Mouse (Mus musculus) urinary bladder, adult 2 months (tissue): ENCODE results near the gene Dvl2. TPM values are rescaled to one million over a fixed set of nuclear protein-coding genes. Genes with fewer than 3 reads are reported as not detected.

Experiments
- DNase-seq: peaks from one replicate; pipeline ENCODE4 v3.0.0; 2022; ENCODE audit warnings: low spot score
- polyA plus RNA-seq: library from polyadenylated mRNA; depleted of rRNA; stranded (reverse); fragments of >200 nt; gene quantifications from 2 replicates; pipeline ENCODE4 v1.2.3, GENCODE M21; 2012

The Dvl2 gene
- polyA plus RNA-seq, 1 experiment, result 11.9 TPM

- no peak for DNase-seq
Measured at GRCm38 (mm10) chr11:69981141-69981762, 19.1 kb upstream of the Dvl2 start, which contains the start of gene Ctdnep1. Ctdnep1 (plus strand) TSS chr11:69981156.

- DNase-seq, result no peak
Measured at GRCm38 (mm10) chr11:69982225-69982624, 18.2 kb upstream of the Dvl2 start, which contains the start of gene Elp5. Elp5 (minus strand) TSS chr11:69982517.

- DNase-seq, result no peak
Measured at GRCm38 (mm10) chr11:69982877-69983276, 17.5 kb upstream of the Dvl2 start.

GRCm38 (mm10) chr11:69983377-69983776 is 17.0 kb upstream of the Dvl2 start:
- no peak for DNase-seq

- no peak for DNase-seq
Measured at GRCm38 (mm10) chr11:69984431-69984830, 16.0 kb upstream of the Dvl2 start.

- no peak for DNase-seq
Measured at GRCm38 (mm10) chr11:69989949-69990348, 10.4 kb upstream of the Dvl2 start.

- DNase-seq, result peak; percentile 87
Measured at GRCm38 (mm10) chr11:69990850-69991691, 9.3 kb upstream of the Dvl2 start, which contains the start of gene Gabarap. Gabarap (plus strand) TSS chr11:69991143.

GRCm38 (mm10) chr11:69991711-69992110 is 8.7 kb upstream of the Dvl2 start:
- no peak for DNase-seq

GRCm38 (mm10) chr11:69992396-69992795 is 8.0 kb upstream of the Dvl2 start:
- DNase-seq, result no peak

- DNase-seq, result no peak
Measured at GRCm38 (mm10) chr11:69992932-69993331, 7.5 kb upstream of the Dvl2 start.

- no peak for DNase-seq
Measured at GRCm38 (mm10) chr11:69994401-69995090, 5.8 kb upstream of the Dvl2 start.

GRCm38 (mm10) chr11:69995391-69995960 is 4.9 kb upstream of the Dvl2 start, which contains the start of gene Phf23:
Phf23 (plus strand) TSS chr11:69995777.
- DNase-seq, result peak; percentile 94

- DNase-seq, result no peak
Measured at GRCm38 (mm10) chr11:69996161-69997061, 4.0 kb upstream of the Dvl2 start.

GRCm38 (mm10) chr11:69997070-69997509 is 3.3 kb upstream of the Dvl2 start:
- DNase-seq, result peak; percentile 91

- no peak for DNase-seq
Measured at GRCm38 (mm10) chr11:69998567-69999491, 1.6 kb upstream of the Dvl2 start.

- DNase-seq, result no peak
Measured at GRCm38 (mm10) chr11:69999666-70000065, 729 bp upstream of the Dvl2 start.

- no peak for DNase-seq
Measured at GRCm38 (mm10) chr11:70001159-70001558, 764 bp downstream of the Dvl2 start.

- no peak for DNase-seq
Measured at GRCm38 (mm10) chr11:70001865-70002264, 1.5 kb downstream of the Dvl2 start.

- no peak for DNase-seq
Measured at GRCm38 (mm10) chr11:70002471-70002870, 2.1 kb downstream of the Dvl2 start.

GRCm38 (mm10) chr11:70005521-70005920 is 5.1 kb downstream of the Dvl2 start:
- no peak for DNase-seq
